Mouse (Mus musculus): ENCODE data around the gene Rae1.

Gene Rae1

GRCm38 (mm10) chr2:173047471-173047870, 47.6 kb downstream of the Rae1 start:
- no peak for DNase-seq (ENCODE audit: extremely low spot score, low read depth, low spot score)

- DNase-seq (ENCODE audit: extremely low spot score, low read depth, low spot score), result no peak
Measured at GRCm38 (mm10) chr2:173048041-173048745, 48.3 kb downstream of the Rae1 start.

GRCm38 (mm10) chr2:173049231-173049630, 49.3 kb downstream of the Rae1 start:
- DNase-seq (ENCODE audit: extremely low spot score, low read depth, low spot score), result no peak

- DNase-seq (ENCODE audit: extremely low spot score, low read depth, low spot score), result no peak
Measured at GRCm38 (mm10) chr2:173049817-173050216, 49.9 kb downstream of the Rae1 start.

GRCm38 (mm10) chr2:173050604-173051382, 50.9 kb downstream of the Rae1 start:
- no peak for DNase-seq (ENCODE audit: extremely low spot score, low read depth, low spot score)

- DNase-seq (ENCODE audit: extremely low spot score, low read depth, low spot score), result no peak
Measured at GRCm38 (mm10) chr2:173052881-173053280, 53.0 kb downstream of the Rae1 start.

- DNase-seq (ENCODE audit: extremely low spot score, low read depth, low spot score), result no peak
Measured at GRCm38 (mm10) chr2:173053846-173054245, 53.9 kb downstream of the Rae1 start.

- no peak for DNase-seq (ENCODE audit: extremely low spot score, low read depth, low spot score)
Measured at GRCm38 (mm10) chr2:173056303-173056881, 56.5 kb downstream of the Rae1 start.

GRCm38 (mm10) chr2:173056882-173057315, 57.0 kb downstream of the Rae1 start:
- DNase-seq (ENCODE audit: extremely low spot score, low read depth, low spot score), result no peak

- DNase-seq (ENCODE audit: extremely low spot score, low read depth, low spot score), result no peak
Measured at GRCm38 (mm10) chr2:173057623-173058022, 57.7 kb downstream of the Rae1 start.

GRCm38 (mm10) chr2:173058263-173058662, 58.3 kb downstream of the Rae1 start:
- no peak for DNase-seq (ENCODE audit: extremely low spot score, low read depth, low spot score)

- no peak for DNase-seq (ENCODE audit: extremely low spot score, low read depth, low spot score)
Measured at GRCm38 (mm10) chr2:173060450-173060849, 60.5 kb downstream of the Rae1 start.

GRCm38 (mm10) chr2:173061443-173062351, 61.8 kb downstream of the Rae1 start:
- no peak for DNase-seq (ENCODE audit: extremely low spot score, low read depth, low spot score)

GRCm38 (mm10) chr2:173063219-173063618, 63.3 kb downstream of the Rae1 start:
- DNase-seq (ENCODE audit: extremely low spot score, low read depth, low spot score), result no peak

GRCm38 (mm10) chr2:173064864-173065263, 64.9 kb downstream of the Rae1 start:
- DNase-seq (ENCODE audit: extremely low spot score, low read depth, low spot score), result no peak
